Mouse (Mus musculus): ENCODE data around the gene Cic. TPM values are rescaled to one million over a fixed set of nuclear protein-coding genes. Genes with fewer than 3 reads are reported as not detected.

The Cic gene
- polyA plus RNA-seq, 1 experiment from 2014 or later: 38.0 TPM

- 0 out of 2 replicates have a peak overlapping the region, but pooled peaks have one; percentile 30 for H3K9ac ChIP-seq (ENCODE audit: low read length)
- DNase-seq (ENCODE audit: low spot score): peak; percentile 80
- H3K4me1 ChIP-seq (replicated peaks; ENCODE audit: control insufficient read depth, insufficient read depth, low read length): peaks cover 18% of the 10 kb centered on the region
- ATAC-seq (replicated peaks; ENCODE audit: low FRiP score, low TSS enrichment, low read depth): peak; percentile 22
- H3K36me3 ChIP-seq (ENCODE audit: control insufficient read depth, insufficient read depth, low read length): peaks cover 37% of the 10 kb centered on the region
- peak overlapping the region; percentile 88 for H3K4me2 ChIP-seq (ENCODE audit: low read length)
- WGBS: 3% methylated on average over 30 of the region's 30 CpGs
- no peaks in the 10 kb centered on the region for H3K9me3 ChIP-seq (ENCODE audit: control insufficient read depth, low read length)
- H3K27me3 ChIP-seq (replicated peaks; ENCODE audit: control insufficient read depth, insufficient read depth, low read length): no peaks in the 10 kb centered on the region
- H3K4me3 ChIP-seq (ENCODE audit: low read depth, low read length): peak overlapping the region; percentile 72
- H3K27ac ChIP-seq (ENCODE audit: low read depth): peak overlapping the region; percentile 70
These were observed 28.5 kb upstream of the Cic start for GRCm38 (mm10) chr7:25238829-25239623.

GRCm38 (mm10) chr7:25240631-25241030, 26.9 kb upstream of the Cic start:
- Histone ChIP-seq H3K4me2 (ENCODE audit: low read length) (no peak overlapping the region), H3K27ac (ENCODE audit: low read depth) (no peak overlapping the region), H3K36me3 (ENCODE audit: control insufficient read depth, insufficient read depth, low read length) (peaks cover 40% of the 10 kb centered on the region), H3K4me3 (ENCODE audit: low read depth, low read length) (no peak overlapping the region), H3K4me1 (replicated peaks; ENCODE audit: control insufficient read depth, insufficient read depth, low read length) (peaks cover 18% of the 10 kb centered on the region), H3K9me3 (ENCODE audit: control insufficient read depth, low read length) (no peaks in the 10 kb centered on the region), H3K9ac (ENCODE audit: low read length) (no peak overlapping the region), H3K27me3 (replicated peaks; ENCODE audit: control insufficient read depth, insufficient read depth, low read length) (no peaks in the 10 kb centered on the region)
- ATAC-seq (replicated peaks; ENCODE audit: low FRiP score, low TSS enrichment, low read depth) (no peak), DNase-seq (ENCODE audit: low spot score) (no peak)
- 68% methylated on average over 7 of the region's 7 CpGs for WGBS

GRCm38 (mm10) chr7:25241062-25241461, 26.4 kb upstream of the Cic start:
- H3K9me3 ChIP-seq (ENCODE audit: control insufficient read depth, low read length): no peaks in the 10 kb centered on the region
- ATAC-seq (replicated peaks; ENCODE audit: low FRiP score, low TSS enrichment, low read depth) (no peak), DNase-seq (ENCODE audit: low spot score) (no peak)
- peaks cover 41% of the 10 kb centered on the region for H3K36me3 ChIP-seq (ENCODE audit: control insufficient read depth, insufficient read depth, low read length)
- no peak overlapping the region for H3K9ac ChIP-seq (ENCODE audit: low read length)
- WGBS: 23% methylated on average over 2 of the region's 2 CpGs
- peaks cover 16% of the 10 kb centered on the region for H3K4me1 ChIP-seq (replicated peaks; ENCODE audit: control insufficient read depth, insufficient read depth, low read length)
- H3K4me2 ChIP-seq (ENCODE audit: low read length): no peak overlapping the region
- H3K27ac ChIP-seq (ENCODE audit: low read depth): no peak overlapping the region; the same call in 1 of the 2 replicates
- no peaks in the 10 kb centered on the region for H3K27me3 ChIP-seq (replicated peaks; ENCODE audit: control insufficient read depth, insufficient read depth, low read length)
- H3K4me3 ChIP-seq (ENCODE audit: low read depth, low read length): no peak overlapping the region

- no peak for DNase-seq (ENCODE audit: low spot score)
- Histone ChIP-seq H3K9ac (ENCODE audit: low read length) (no peak overlapping the region), H3K4me3 (ENCODE audit: low read depth, low read length) (no peak overlapping the region), H3K27me3 (replicated peaks; ENCODE audit: control insufficient read depth, insufficient read depth, low read length) (no peaks in the 10 kb centered on the region), H3K4me1 (replicated peaks; ENCODE audit: control insufficient read depth, insufficient read depth, low read length) (peaks cover 31% of the 10 kb centered on the region), H3K9me3 (ENCODE audit: control insufficient read depth, low read length) (no peaks in the 10 kb centered on the region), H3K27ac (ENCODE audit: low read depth) (no peak overlapping the region), H3K4me2 (ENCODE audit: low read length) (no peak overlapping the region), H3K36me3 (ENCODE audit: control insufficient read depth, insufficient read depth, low read length) (peaks cover 44% of the 10 kb centered on the region)
- 92% methylated on average over 4 of the region's 4 CpGs for WGBS
- no peak for ATAC-seq (replicated peaks; ENCODE audit: low FRiP score, low TSS enrichment, low read depth)
These were observed 24.1 kb upstream of the Cic start for GRCm38 (mm10) chr7:25243361-25243760.

- Histone ChIP-seq H3K9me3 (ENCODE audit: control insufficient read depth, low read length) (no peaks in the 10 kb centered on the region), H3K9ac (ENCODE audit: low read length) (no peak overlapping the region)
- 91% methylated on average over 27 of the region's 30 CpGs for whole genome bisulfite sequencing
These were observed 22.7 kb upstream of the Cic start for GRCm38 (mm10) chr7:25244562-25245369.

GRCm38 (mm10) chr7:25246079-25246758, 21.3 kb upstream of the Cic start:
- Histone ChIP-seq H3K36me3 (ENCODE audit: control insufficient read depth, insufficient read depth, low read length) (peaks cover 44% of the 10 kb centered on the region), H3K4me1 (replicated peaks; ENCODE audit: control insufficient read depth, insufficient read depth, low read length) (peaks cover 28% of the 10 kb centered on the region), H3K4me3 (ENCODE audit: low read depth, low read length) (peak overlapping the region; percentile 97; the same call in 1 of the 2 replicates), H3K4me2 (ENCODE audit: low read length) (peak overlapping the region; percentile 98), H3K9me3 (ENCODE audit: control insufficient read depth, low read length) (no peaks in the 10 kb centered on the region), H3K27ac (ENCODE audit: low read depth) (peak overlapping the region; percentile 22; the same call in 1 of the 2 replicates), H3K9ac (ENCODE audit: low read length) (peak overlapping the region; percentile 97; the same call in 1 of the 2 replicates), H3K27me3 (replicated peaks; ENCODE audit: control insufficient read depth, insufficient read depth, low read length) (no peaks in the 10 kb centered on the region)
- ATAC-seq (replicated peaks; ENCODE audit: low FRiP score, low TSS enrichment, low read depth): no peak
- 54% methylated on average over 20 of the region's 20 CpGs for WGBS
- no peak for DNase-seq (ENCODE audit: low spot score)

More at GRCm38 (mm10) chr7:25244562-25245369, 22.7 kb upstream of the Cic start:
- H3K4me3 ChIP-seq (ENCODE audit: low read depth, low read length): no peak overlapping the region
- H3K27ac ChIP-seq (ENCODE audit: low read depth): no peak overlapping the region
- no peak overlapping the region for H3K4me2 ChIP-seq (ENCODE audit: low read length)
- H3K36me3 ChIP-seq (ENCODE audit: control insufficient read depth, insufficient read depth, low read length): peaks cover 44% of the 10 kb centered on the region
- peaks cover 28% of the 10 kb centered on the region for H3K4me1 ChIP-seq (replicated peaks; ENCODE audit: control insufficient read depth, insufficient read depth, low read length)
- DNase-seq (ENCODE audit: low spot score) (no peak), ATAC-seq (replicated peaks; ENCODE audit: low FRiP score, low TSS enrichment, low read depth) (no peak)
- no peaks in the 10 kb centered on the region for H3K27me3 ChIP-seq (replicated peaks; ENCODE audit: control insufficient read depth, insufficient read depth, low read length)

- H3K36me3 ChIP-seq (ENCODE audit: control insufficient read depth, insufficient read depth, low read length): peaks cover 44% of the 10 kb centered on the region
- WGBS: 49% methylated on average over 4 of the region's 4 CpGs
- peak overlapping the region; percentile 97; the same call in 1 of the 2 replicates for H3K4me3 ChIP-seq (ENCODE audit: low read depth, low read length)
- H3K4me2 ChIP-seq (ENCODE audit: low read length): peak overlapping the region; percentile 98
- peak overlapping the region; percentile 97 for H3K9ac ChIP-seq (ENCODE audit: low read length)
- no peaks in the 10 kb centered on the region for H3K9me3 ChIP-seq (ENCODE audit: control insufficient read depth, low read length)
- H3K27ac ChIP-seq (ENCODE audit: low read depth): peak overlapping the region; percentile 97; the same call in 1 of the 2 replicates
- no peak for DNase-seq (ENCODE audit: low spot score)
- ATAC-seq (replicated peaks; ENCODE audit: low FRiP score, low TSS enrichment, low read depth): no peak
- H3K27me3 ChIP-seq (replicated peaks; ENCODE audit: control insufficient read depth, insufficient read depth, low read length): no peaks in the 10 kb centered on the region
- H3K4me1 ChIP-seq (replicated peaks; ENCODE audit: control insufficient read depth, insufficient read depth, low read length): peaks cover 33% of the 10 kb centered on the region
These were observed 20.8 kb upstream of the Cic start for GRCm38 (mm10) chr7:25246759-25247137.

- Histone ChIP-seq H3K27me3 (replicated peaks; ENCODE audit: control insufficient read depth, insufficient read depth, low read length) (no peaks in the 10 kb centered on the region), H3K4me3 (ENCODE audit: low read depth, low read length) (peak overlapping the region; percentile 97), H3K27ac (ENCODE audit: low read depth) (peak overlapping the region; percentile 97), H3K36me3 (ENCODE audit: control insufficient read depth, insufficient read depth, low read length) (peaks cover 38% of the 10 kb centered on the region), H3K9me3 (ENCODE audit: control insufficient read depth, low read length) (no peaks in the 10 kb centered on the region), H3K9ac (ENCODE audit: low read length) (peak overlapping the region; percentile 97), H3K4me1 (replicated peaks; ENCODE audit: control insufficient read depth, insufficient read depth, low read length) (peaks cover 36% of the 10 kb centered on the region), H3K4me2 (ENCODE audit: low read length) (peak overlapping the region; percentile 98)
- DNase-seq (ENCODE audit: low spot score): no peak
- no peak for ATAC-seq (replicated peaks; ENCODE audit: low FRiP score, low TSS enrichment, low read depth)
- WGBS: 16% methylated on average over 3 of the region's 3 CpGs
These were observed 20.0 kb upstream of the Cic start for GRCm38 (mm10) chr7:25247498-25247897.

Measured in intestine, embryonic 14.5 days (tissue).